Mouse (Mus musculus): ENCODE data around the gene Pnmt.
A peak's percentile ranks its signal among the peaks of the same experiment; 100 is the strongest.

Pnmt gene

GRCm38 (mm10) chr11:98414162-98414561 is 27.9 kb downstream of the Pnmt start:
- TF ChIP-seq GATA4 (IDR thresholded peaks at IDR 0.05; ENCODE audit: insufficient replicate concordance, low read length): 0 out of 2 replicates have a peak, but pooled peaks have one; percentile 17

GRCm38 (mm10) chr11:98417074-98417473 is 30.8 kb downstream of the Pnmt start:
- no peak for TF ChIP-seq GATA4 (IDR thresholded peaks at IDR 0.05; ENCODE audit: insufficient replicate concordance, low read length)

DNA sequence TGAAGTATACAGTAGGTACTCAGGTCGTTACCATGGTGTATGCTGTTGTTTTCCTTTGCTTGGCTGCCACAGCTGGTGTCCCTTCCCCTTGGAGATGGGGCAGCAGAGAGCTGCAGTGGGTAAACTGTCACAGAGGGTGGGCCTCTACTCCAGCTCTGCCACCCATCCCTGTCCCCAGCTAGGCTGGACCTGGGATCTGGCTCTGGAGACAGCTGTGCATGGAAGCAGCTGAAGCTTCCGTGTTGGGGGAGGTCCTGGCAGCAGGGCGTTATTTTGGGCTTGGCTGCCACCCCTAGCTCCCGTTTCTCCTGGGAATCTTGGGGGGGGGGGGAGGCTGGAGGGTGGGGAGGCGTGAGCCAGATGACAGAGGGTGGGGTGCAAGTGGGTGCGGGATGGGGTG is 32.0 kb downstream of the Pnmt start:
- no peak for TF ChIP-seq GATA4 (IDR thresholded peaks at IDR 0.05; ENCODE audit: insufficient replicate concordance, low read length)

DNA sequence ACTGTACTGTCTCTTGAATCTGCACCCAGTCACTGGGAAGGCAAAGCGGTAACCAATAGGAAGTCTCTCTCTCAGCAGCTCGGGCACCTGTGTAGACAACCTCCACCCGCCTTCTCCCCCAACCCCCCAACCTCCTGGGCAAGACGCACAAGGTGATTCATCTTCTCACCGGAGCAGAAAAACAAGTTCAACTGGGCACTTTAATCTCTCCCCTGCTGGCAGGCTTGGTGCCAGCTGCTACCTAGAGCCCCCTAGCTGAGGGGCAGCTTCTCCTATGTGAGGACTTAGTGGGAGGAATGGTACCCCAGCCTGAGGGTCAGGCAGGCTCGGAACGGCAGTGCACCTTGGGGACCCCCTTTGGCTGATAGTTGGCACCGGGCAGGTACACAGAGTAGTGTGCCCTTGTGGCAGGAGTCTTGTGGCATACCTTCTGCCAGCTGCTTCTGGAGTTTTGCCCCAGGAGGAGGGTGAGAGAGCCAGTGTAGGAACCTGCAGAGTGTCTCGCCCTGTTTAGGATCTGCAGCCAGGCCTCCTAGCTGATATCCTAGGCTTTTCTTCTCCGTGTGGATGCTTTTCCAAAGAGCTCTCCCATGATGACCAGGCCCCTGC is 32.8 kb downstream of the Pnmt start:
- no peak for TF ChIP-seq GATA4 (IDR thresholded peaks at IDR 0.05; ENCODE audit: insufficient replicate concordance, low read length)

DNA sequence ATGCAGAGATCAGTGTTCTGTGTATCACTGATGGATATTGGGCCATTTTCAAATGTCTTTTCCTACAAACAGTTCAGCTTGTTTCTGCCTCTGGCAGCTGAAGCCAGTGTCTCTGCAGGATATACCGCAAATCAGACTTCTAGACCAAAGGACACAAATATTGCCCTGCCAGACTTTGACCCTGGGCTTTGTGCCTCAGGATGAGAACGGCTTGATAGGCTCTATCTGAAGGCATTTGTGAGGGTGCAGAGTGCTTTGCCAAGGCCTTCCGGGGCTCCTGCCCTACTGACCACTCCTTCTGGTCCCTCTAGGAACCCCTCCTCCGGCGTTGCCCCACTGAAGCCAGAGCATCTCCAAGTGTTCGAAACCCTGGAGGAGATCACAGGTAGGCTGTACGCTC is 40.3 kb downstream of the Pnmt start:
- TF ChIP-seq GATA4 (IDR thresholded peaks at IDR 0.05; ENCODE audit: insufficient replicate concordance, low read length): no peak

GRCm38 (mm10) chr11:98428436-98428835 is 42.2 kb downstream of the Pnmt start:
- TF ChIP-seq GATA4 (IDR thresholded peaks at IDR 0.05; ENCODE audit: insufficient replicate concordance, low read length): no peak

DNA sequence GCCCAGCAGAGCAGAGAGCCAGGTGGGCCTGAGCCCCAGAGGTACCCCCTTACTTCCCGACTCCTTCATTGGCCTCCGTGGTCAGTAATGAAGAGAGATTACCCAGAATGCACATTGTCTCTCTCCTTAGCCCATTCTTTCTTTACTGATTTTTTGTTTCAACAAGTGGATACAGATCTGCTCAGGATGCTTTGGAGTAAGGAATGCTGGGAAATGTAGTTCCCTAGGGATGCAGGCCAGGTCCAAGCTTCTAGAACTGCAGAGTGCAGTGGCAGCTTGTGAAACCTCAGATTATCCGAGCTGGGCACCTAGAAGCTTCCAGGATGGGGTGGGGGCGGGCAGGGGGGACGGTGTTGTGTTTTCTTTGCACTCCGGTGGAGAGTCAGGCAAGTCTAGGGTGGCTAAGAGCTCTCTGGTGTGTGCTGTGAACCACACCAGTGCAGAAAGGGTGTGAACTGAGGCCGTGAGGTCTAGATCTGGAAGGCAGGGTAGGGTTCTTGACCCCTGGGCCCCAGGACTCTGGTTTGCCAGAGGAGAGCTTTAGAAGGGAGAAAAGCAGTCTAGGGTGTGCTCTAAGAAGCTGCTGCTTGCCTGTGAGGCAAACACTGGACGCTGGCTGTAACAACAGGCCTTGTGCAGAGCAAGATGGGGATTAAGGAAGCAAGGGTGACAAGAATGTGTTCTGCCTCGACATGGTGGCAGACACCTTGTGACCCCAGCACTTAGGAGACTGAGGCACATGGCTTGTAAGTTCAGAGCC is 45.7 kb downstream of the Pnmt start:
- TF ChIP-seq GATA4 (IDR thresholded peaks at IDR 0.05; ENCODE audit: insufficient replicate concordance, low read length): no peak

DNA sequence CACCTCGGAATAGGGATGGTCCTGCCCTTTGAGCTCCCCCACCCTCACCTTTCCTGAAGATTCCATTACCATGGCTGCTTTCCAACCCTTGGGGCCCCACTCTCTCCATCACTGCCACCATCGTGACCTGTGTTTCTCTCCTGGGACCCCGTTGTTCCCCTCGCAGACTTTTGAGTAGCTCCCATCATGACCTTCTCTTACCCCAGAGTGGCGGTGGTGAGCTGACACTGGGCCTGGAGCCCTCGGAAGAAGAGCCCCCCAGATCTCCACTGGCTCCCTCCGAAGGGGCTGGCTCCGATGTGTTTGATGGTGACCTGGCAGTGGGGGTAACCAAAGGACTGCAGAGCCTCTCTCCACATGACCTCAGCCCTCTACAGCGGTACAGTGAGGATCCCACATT is 49.5 kb downstream of the Pnmt start:
- TF ChIP-seq GATA4 (IDR thresholded peaks at IDR 0.05; ENCODE audit: insufficient replicate concordance, low read length): no peak

- no peak for TF ChIP-seq GATA4 (IDR thresholded peaks at IDR 0.05; ENCODE audit: insufficient replicate concordance, low read length)
Observed at GRCm38 (mm10) chr11:98437441-98437840, 51.2 kb downstream of the Pnmt start.

All from liver, adult (tissue).